Mouse (Mus musculus) right cerebral cortex, postnatal 4 days (tissue): ENCODE measurements around the gene Hpn.

Experiments
- DNase-seq: peaks from one replicate; pipeline ENCODE4 v3.0.0-alpha.2; 2022

Hpn gene

GRCm38 (mm10) chr7:31109091-31109490 is 6.0 kb downstream of the Hpn start:
- no peak for DNase-seq

GRCm38 (mm10) chr7:31107781-31108180 is 7.3 kb downstream of the Hpn start:
- no peak for DNase-seq

GRCm38 (mm10) chr7:31106166-31106565 is 8.9 kb downstream of the Hpn start:
- no peak for DNase-seq

GRCm38 (mm10) chr7:31105061-31105768 is 9.9 kb downstream of the Hpn start:
- peak; percentile 52 for DNase-seq

- DNase-seq, result no peak
Observed at GRCm38 (mm10) chr7:31100786-31101185, 14.3 kb downstream of the Hpn start.

GRCm38 (mm10) chr7:31099612-31099982 is 15.5 kb downstream of the Hpn start:
- DNase-seq, result no peak

GRCm38 (mm10) chr7:31098697-31099611 is 16.1 kb downstream of the Hpn start:
- DNase-seq, result no peak

- DNase-seq, result peak; percentile 94
Observed at GRCm38 (mm10) chr7:31097583-31098248, 17.4 kb downstream of the Hpn start.

GRCm38 (mm10) chr7:31096892-31097564 is 18.1 kb downstream of the Hpn start:
- DNase-seq, result no peak

- no peak for DNase-seq
Observed at GRCm38 (mm10) chr7:31094774-31095501, 20.2 kb downstream of the Hpn start.

- no peak for DNase-seq
Observed at GRCm38 (mm10) chr7:31089721-31090120, 25.4 kb downstream of the Hpn start.

GRCm38 (mm10) chr7:31088206-31088605 is 26.9 kb downstream of the Hpn start:
- no peak for DNase-seq

GRCm38 (mm10) chr7:31087262-31087661 is 27.8 kb downstream of the Hpn start:
- no peak for DNase-seq

- DNase-seq, result no peak
Observed at GRCm38 (mm10) chr7:31086175-31086755, 28.8 kb downstream of the Hpn start.

- DNase-seq, result no peak
Observed at GRCm38 (mm10) chr7:31085171-31085570, 29.9 kb downstream of the Hpn start.

- no peak for DNase-seq
Observed at GRCm38 (mm10) chr7:31084140-31084539, 30.9 kb downstream of the Hpn start.

- no peak for DNase-seq
Observed at GRCm38 (mm10) chr7:31082831-31083588, 32.1 kb downstream of the Hpn start.

GRCm38 (mm10) chr7:31082106-31082505 is 33.0 kb downstream of the Hpn start:
- no peak for DNase-seq

- DNase-seq, result no peak
Observed at GRCm38 (mm10) chr7:31081106-31081505, 34.0 kb downstream of the Hpn start.

- DNase-seq, result no peak
Observed at GRCm38 (mm10) chr7:31080611-31081010, 34.5 kb downstream of the Hpn start.

GRCm38 (mm10) chr7:31079670-31080069 is 35.4 kb downstream of the Hpn start:
- no peak for DNase-seq
